Mouse (Mus musculus) liver, adult (tissue): ENCODE data around the gene Crisp2.

Source experiments
- GATA4 ChIP-seq: IDR thresholded peaks from 2 replicates; pipeline ENCODE4 v1.6.1; 2014; ENCODE audit warnings: mild to moderate bottlenecking, low read length; ENCODE audit not compliant: insufficient replicate concordance

Crisp2 gene

DNA sequence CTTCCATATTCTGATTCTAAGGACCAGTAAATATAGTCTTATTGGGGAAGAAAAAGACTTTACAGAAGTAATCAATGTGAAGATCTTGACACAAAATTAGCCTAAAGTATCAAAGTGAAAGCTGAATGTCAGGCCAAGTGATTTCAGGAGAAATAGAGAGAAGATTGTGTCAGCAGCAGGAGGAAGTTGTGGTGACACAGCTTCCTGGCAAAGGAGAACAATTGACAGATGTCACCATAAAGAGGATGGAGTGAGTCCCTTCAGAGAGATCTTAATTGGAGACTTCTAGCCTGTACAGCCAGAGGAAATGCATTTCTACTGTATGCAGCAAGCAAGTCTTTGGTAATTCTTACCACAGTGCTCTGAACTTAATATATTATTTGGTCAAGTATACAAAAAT lies 16.9 kb downstream of the Crisp2 start:
- no peak for TF ChIP-seq GATA4

DNA sequence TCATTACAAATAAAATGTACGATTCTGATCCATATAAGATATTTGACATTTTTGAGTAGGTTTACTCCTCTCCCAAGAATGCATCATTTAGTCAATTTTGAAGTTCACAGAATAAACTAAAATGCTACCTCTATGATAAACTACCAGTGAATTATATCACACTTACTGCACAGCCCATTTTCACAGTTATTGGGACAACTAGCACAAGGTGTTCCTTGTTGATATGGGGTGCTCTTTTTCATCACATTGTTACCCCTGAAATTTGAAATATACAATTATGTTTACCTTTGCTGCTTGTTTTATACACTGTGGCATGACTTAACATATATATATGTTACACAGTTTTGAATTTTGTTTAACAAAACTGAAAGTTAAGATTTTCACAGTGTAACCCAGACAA lies 39.7 kb downstream of the Crisp2 start:
- TF ChIP-seq GATA4 = no peak

DNA sequence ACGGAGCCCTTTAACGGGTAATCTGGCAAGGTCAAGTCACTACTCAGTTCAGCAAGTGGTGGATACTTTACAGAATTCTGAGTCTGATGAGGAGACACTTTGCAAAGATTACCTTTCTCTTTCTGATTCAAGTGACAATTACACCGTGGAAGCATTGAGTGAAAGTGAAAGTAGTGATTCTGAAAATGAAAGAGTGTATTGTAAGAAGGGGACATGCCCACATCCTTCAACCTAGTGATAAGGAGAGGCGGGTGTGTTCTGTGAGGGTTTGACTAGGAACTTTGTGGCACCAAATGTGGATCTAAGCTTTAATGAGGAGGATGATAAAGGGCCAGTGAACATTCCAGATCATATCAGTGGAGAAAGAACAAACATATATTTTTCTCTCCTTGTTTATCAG lies 43.1 kb downstream of the Crisp2 start:
- no peak for TF ChIP-seq GATA4

GRCm38 (mm10) chr17:40731724-40732123 lies 75.1 kb downstream of the Crisp2 start:
- TF ChIP-seq GATA4 = no peak

DNA sequence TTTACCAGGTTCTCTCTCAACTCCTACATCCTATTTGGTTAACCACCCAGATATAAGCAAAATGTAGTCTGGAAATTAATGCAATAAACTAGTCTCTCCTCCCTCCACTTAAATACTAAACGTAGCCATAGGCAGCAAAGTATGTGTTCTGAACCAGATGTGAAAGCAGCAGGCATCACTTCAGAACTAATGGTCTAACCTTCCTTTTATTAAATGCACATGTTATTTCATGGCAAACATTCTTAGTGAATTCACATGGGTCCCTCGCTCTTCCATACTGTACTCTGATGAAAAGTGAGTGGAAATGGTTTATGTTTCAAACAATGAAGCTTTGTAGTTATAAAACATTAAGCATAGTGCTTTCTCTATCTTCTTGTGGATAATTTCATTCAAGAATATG lies 75.5 kb downstream of the Crisp2 start:
- no peak for TF ChIP-seq GATA4

DNA sequence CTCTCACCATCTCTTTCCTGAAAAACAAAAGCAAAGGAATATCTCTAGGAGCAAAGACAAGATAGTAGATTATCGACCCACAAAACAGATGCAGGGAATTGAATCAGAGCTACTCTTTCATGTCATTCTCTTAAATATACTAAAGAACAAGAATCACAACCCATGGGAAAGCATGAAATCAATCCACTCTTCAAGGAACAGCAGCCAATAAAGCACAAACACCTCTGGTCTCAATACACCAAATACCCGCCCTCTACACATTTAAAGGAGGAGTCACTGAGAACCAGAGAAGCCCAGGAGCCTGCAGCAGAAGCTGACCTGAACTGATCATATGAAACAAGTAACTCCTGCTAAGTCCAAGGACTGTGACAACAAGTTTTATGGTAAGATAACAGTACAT lies 80.0 kb downstream of the Crisp2 start, which contains the start of gene Esp1:
Esp1 (plus strand) TSS at position 301 of the 400 bp plus-strand sequence.
- no peak for TF ChIP-seq GATA4

GRCm38 (mm10) chr17:40716273-40716672 lies 90.5 kb downstream of the Crisp2 start:
- no peak for TF ChIP-seq GATA4
